Mouse (Mus musculus) stomach, embryonic 15.5 days (tissue): ENCODE results near the gene Srsf12. TPM values are rescaled to one million over a fixed set of nuclear protein-coding genes. Genes with fewer than 3 reads are reported as not detected.

Source experiments
- ATAC-seq: fragments of 200-750 bp; cut with Nextera tagmentation; 2 replicates; pipeline ENCODE4 v1.8.0; 2017; ENCODE audit warnings: low read depth, moderate number of reproducible peaks, moderate TSS enrichment; ENCODE audit not compliant: insufficient read depth, low FRiP score
- H3K27ac ChIP-seq: fragments of 300-500 bp; sonication (generic); 2 replicates; pipeline ENCODE4 v1.5.1; 2015; ENCODE audit warnings: mild to moderate bottlenecking, inconsistent platforms
- H3K27me3 ChIP-seq: fragments of 300-500 bp; sonication (generic); replicated peaks from 2 replicates; pipeline ENCODE4 v1.6.1; 2015; ENCODE audit warnings: inconsistent platforms
- H3K36me3 ChIP-seq: fragments of 300-500 bp; sonication (generic); 2 replicates; pipeline ENCODE4 v1.6.1; 2015; ENCODE audit warnings: inconsistent platforms
- H3K4me1 ChIP-seq: fragments of 300-500 bp; sonication (generic); 2 replicates; pipeline ENCODE4 v1.6.1; 2015; ENCODE audit warnings: inconsistent platforms
- H3K4me2 ChIP-seq: fragments of 300-500 bp; sonication (generic); 2 replicates; pipeline ENCODE4 v1.6.1; 2015; ENCODE audit warnings: mild to moderate bottlenecking, inconsistent platforms
- H3K4me3 ChIP-seq: fragments of 300-500 bp; sonication (generic); replicated peaks from 2 replicates; pipeline ENCODE4 v1.5.1; 2015; ENCODE audit warnings: inconsistent platforms
- H3K9ac ChIP-seq: fragments of 300-500 bp; sonication (generic); 2 replicates; pipeline ENCODE4 v1.6.1; 2015; ENCODE audit warnings: inconsistent platforms
- H3K9me3 ChIP-seq: fragments of 300-500 bp; sonication (generic); 2 replicates; pipeline ENCODE4 v1.6.1; 2016; ENCODE audit warnings: inconsistent platforms
- WGBS: fragments of 180-500 bp; shearing (Covaris S2); methylation state at CpG from one replicate; pipeline ENCODE4 v1.1.7; 2015; 5-methylcytosine and 5-hydroxymethylcytosine counted together
- polyA plus RNA-seq: library from polyadenylated mRNA; unstranded; fragments of >200 nt; fragmentation: Nextera tagmentation; extraction: Ambion mirVana; gene quantifications from 2 replicates; pipeline ENCODE4 v1.2.1, GENCODE M21; 2015

Gene Srsf12
- polyA plus RNA-seq, 1 experiment from 2014 or later, result 8.3 TPM

GRCm38 (mm10) chr4:33229639-33230038 lies 20.8 kb downstream of the Srsf12 start:
- ATAC-seq, result no peak

GRCm38 (mm10) chr4:33230881-33231280 lies 22.1 kb downstream of the Srsf12 start:
- H3K27ac ChIP-seq, result no peak overlapping the region
- H3K4me1 ChIP-seq, result no peaks in the 10 kb centered on the region
- no peak for ATAC-seq
- H3K4me3 ChIP-seq, result no peak overlapping the region
- H3K4me2 ChIP-seq, result no peak overlapping the region
- H3K27me3 ChIP-seq, result no peaks in the 10 kb centered on the region
- no peaks in the 10 kb centered on the region for H3K9me3 ChIP-seq
- WGBS, result 86% methylated on average over 18 of the region's 18 CpGs
- H3K36me3 ChIP-seq, result no peaks in the 10 kb centered on the region
- no peak overlapping the region for H3K9ac ChIP-seq

More at GRCm38 (mm10) chr4:33229639-33230038, 20.8 kb downstream of the Srsf12 start:
- Histone ChIP-seq H3K27me3 (no peaks in the 10 kb centered on the region), H3K36me3 (no peaks in the 10 kb centered on the region), H3K4me3 (no peak overlapping the region), H3K27ac (no peak overlapping the region), H3K9ac (no peak overlapping the region), H3K4me1 (no peaks in the 10 kb centered on the region), H3K9me3 (no peaks in the 10 kb centered on the region), H3K4me2 (no peak overlapping the region)
- WGBS, result 77% methylated on average over 4 of the region's 4 CpGs

- H3K36me3 ChIP-seq, result peaks cover 16% of the 10 kb centered on the region
- ATAC-seq, result no peak
- no peak overlapping the region for H3K27ac ChIP-seq
- H3K4me1 ChIP-seq, result peaks cover 9% of the 10 kb centered on the region; the same call in 1 of the 2 replicates
- no peak overlapping the region for H3K4me3 ChIP-seq
- H3K4me2 ChIP-seq, result no peak overlapping the region
- no peak overlapping the region for H3K9ac ChIP-seq
- no peaks in the 10 kb centered on the region for H3K27me3 ChIP-seq
- 49% methylated on average over 5 of the region's 5 CpGs for WGBS
- no peaks in the 10 kb centered on the region for H3K9me3 ChIP-seq
Measured at GRCm38 (mm10) chr4:33242536-33242935, 33.7 kb downstream of the Srsf12 start.

GRCm38 (mm10) chr4:33243016-33243758 lies 34.4 kb downstream of the Srsf12 start:
- Histone ChIP-seq H3K27ac (no peak overlapping the region), H3K4me2 (no peak overlapping the region), H3K9me3 (no peaks in the 10 kb centered on the region), H3K36me3 (peaks cover 16% of the 10 kb centered on the region), H3K4me3 (no peak overlapping the region), H3K9ac (no peak overlapping the region), H3K4me1 (peaks cover 9% of the 10 kb centered on the region; the same call in 1 of the 2 replicates), H3K27me3 (no peaks in the 10 kb centered on the region)
- 67% methylated on average over 12 of the region's 12 CpGs for WGBS
- no peak for ATAC-seq

- ATAC-seq, result no peak
- Histone ChIP-seq H3K9me3 (no peaks in the 10 kb centered on the region), H3K4me2 (no peak overlapping the region), H3K27ac (no peak overlapping the region), H3K9ac (no peak overlapping the region), H3K4me1 (peaks cover 9% of the 10 kb centered on the region; the same call in 1 of the 2 replicates), H3K36me3 (peaks cover 16% of the 10 kb centered on the region), H3K4me3 (no peak overlapping the region), H3K27me3 (no peaks in the 10 kb centered on the region)
- WGBS, result 74% methylated on average over 4 of the region's 4 CpGs
Measured at GRCm38 (mm10) chr4:33243921-33244320, 35.1 kb downstream of the Srsf12 start.

- no peak for ATAC-seq
- WGBS, result 76% methylated on average over 14 of the region's 14 CpGs
- Histone ChIP-seq H3K36me3 (peaks cover 16% of the 10 kb centered on the region), H3K9ac (no peak overlapping the region), H3K4me1 (peaks cover 9% of the 10 kb centered on the region; the same call in 1 of the 2 replicates), H3K4me3 (peak overlapping the region; percentile 19), H3K9me3 (no peaks in the 10 kb centered on the region), H3K4me2 (peak overlapping the region; percentile 64), H3K27me3 (no peaks in the 10 kb centered on the region), H3K27ac (no peak overlapping the region; the same call in 1 of the 2 replicates)
Measured at GRCm38 (mm10) chr4:33245853-33246395, 37.1 kb downstream of the Srsf12 start.

GRCm38 (mm10) chr4:33247479-33248053 lies 38.8 kb downstream of the Srsf12 start:
- peak overlapping the region; percentile 94 for H3K9ac ChIP-seq
- peak overlapping the region; percentile 99 for H3K27ac ChIP-seq
- H3K4me3 ChIP-seq, result peak overlapping the region; percentile 76
- peaks cover 9% of the 10 kb centered on the region; the same call in 1 of the 2 replicates for H3K4me1 ChIP-seq
- no peaks in the 10 kb centered on the region for H3K27me3 ChIP-seq
- ATAC-seq, result peak; percentile 90
- under 1% methylated on average over 55 of the region's 60 CpGs for WGBS
- H3K36me3 ChIP-seq, result peaks cover 16% of the 10 kb centered on the region
- H3K4me2 ChIP-seq, result peak overlapping the region; percentile 64
- H3K9me3 ChIP-seq, result no peaks in the 10 kb centered on the region

- ATAC-seq, result peak; percentile 92
- peak overlapping the region; percentile 99 for H3K27ac ChIP-seq
- H3K4me3 ChIP-seq, result peak overlapping the region; percentile 76
- peak overlapping the region; percentile 94 for H3K9ac ChIP-seq
- H3K36me3 ChIP-seq, result peaks cover 16% of the 10 kb centered on the region
- H3K4me1 ChIP-seq, result peaks cover 9% of the 10 kb centered on the region; the same call in 1 of the 2 replicates
- H3K4me2 ChIP-seq, result peak overlapping the region; percentile 53
- H3K27me3 ChIP-seq, result no peaks in the 10 kb centered on the region
- whole genome bisulfite sequencing, result under 1% methylated on average over 83 of the region's 88 CpGs
- no peaks in the 10 kb centered on the region for H3K9me3 ChIP-seq
Measured at GRCm38 (mm10) chr4:33248062-33248889, 39.5 kb downstream of the Srsf12 start.

- Histone ChIP-seq H3K27ac (peak overlapping the region; percentile 99), H3K4me2 (peak overlapping the region; percentile 53), H3K36me3 (peaks cover 14% of the 10 kb centered on the region), H3K27me3 (no peaks in the 10 kb centered on the region), H3K4me3 (peak overlapping the region; percentile 76), H3K4me1 (peaks cover 9% of the 10 kb centered on the region; the same call in 1 of the 2 replicates), H3K9me3 (no peaks in the 10 kb centered on the region), H3K9ac (no peak overlapping the region)
- WGBS, result 0% methylated on average over 4 of the region's 4 CpGs
- no peak for ATAC-seq
Measured at GRCm38 (mm10) chr4:33248915-33249314, 40.1 kb downstream of the Srsf12 start.

- no peak overlapping the region for H3K4me2 ChIP-seq
- 85% methylated on average over 1 of the region's 1 CpGs for WGBS
- no peak overlapping the region for H3K4me3 ChIP-seq
- H3K9ac ChIP-seq, result no peak overlapping the region
- no peaks in the 10 kb centered on the region for H3K9me3 ChIP-seq
- no peak overlapping the region for H3K27ac ChIP-seq
- no peak for ATAC-seq
- H3K27me3 ChIP-seq, result no peaks in the 10 kb centered on the region
- peaks cover 6% of the 10 kb centered on the region; the same call in 1 of the 2 replicates for H3K4me1 ChIP-seq
- 0 out of 2 replicates have a peak, but pooled peaks cover 6% of the 10 kb centered on the region for H3K36me3 ChIP-seq
Measured at GRCm38 (mm10) chr4:33249716-33250230, 41.0 kb downstream of the Srsf12 start.

- WGBS, result 84% methylated on average over 2 of the region's 2 CpGs
- Histone ChIP-seq H3K4me1 (peaks cover 4% of the 10 kb centered on the region; the same call in 1 of the 2 replicates), H3K9me3 (no peaks in the 10 kb centered on the region), H3K4me2 (no peak overlapping the region), H3K9ac (no peak overlapping the region), H3K27ac (no peak overlapping the region), H3K4me3 (no peak overlapping the region), H3K36me3 (0 out of 2 replicates have a peak, but pooled peaks cover 2% of the 10 kb centered on the region), H3K27me3 (no peaks in the 10 kb centered on the region)
- ATAC-seq, result no peak
Measured at GRCm38 (mm10) chr4:33250867-33251266, 42.1 kb downstream of the Srsf12 start.
